Comparison of ENCODE assay signal across 13 mouse cellular contexts in genomic region chr7:18884745-18885422, GRCm38 (mm10). TPM values are rescaled to one million over a fixed set of nuclear protein-coding genes. Genes with fewer than 3 reads are reported as not detected.
DNase-seq lines count a peak whose midpoint lies in the region; ATAC-seq and TF ChIP-seq lines count a peak whose summit lies in the region.
"Had no signal": no experiment of that assay in that cellular context is flagged by ENCODE, and none has a peak within 500 bp of the region (broad histone marks: within the 10 kb centered on the region; RNA-seq: fewer than 3 reads in every experiment).

No protein-coding gene starts in this region.

- H3K4me2 ChIP-seq in hindbrain, postnatal 0 days (ENCODE audit: low read depth, low read length) = 0 out of 2 replicates have a peak overlapping the region, but pooled peaks have one; percentile 14
- no peak overlapping the region for H3K4me2 ChIP-seq in neural tube, embryonic 13.5 days
- H3K4me2 ChIP-seq in intestine, embryonic 16.5 days (ENCODE audit: low read depth, low read length) = peak overlapping the region; percentile 41
- H3K4me2 ChIP-seq in stomach, embryonic 16.5 days (ENCODE audit: low read depth, low read length) = peak overlapping the region; percentile 40

- no peak for DNase-seq in hindbrain, postnatal 0 days (ENCODE audit: low spot score)
- DNase-seq in hindbrain, embryonic 10.5 days (ENCODE audit: low spot score) = no peak
- DNase-seq in neural tube, embryonic 10.5 days (ENCODE audit: extremely low spot score, low spot score) = no peak
- DNase-seq in layer of hippocampus, adult 8-10 months (ENCODE audit: low spot score in 2 of 2) = no peak
- DNase-seq: cerebellum, adult 9-11 months; kidney, adult 9 months; right cerebral cortex, postnatal 4 days; thymus, postnatal 36 days had no signal

- H3K9ac ChIP-seq in hindbrain, postnatal 0 days (replicated peaks; ENCODE audit: low read length) = no peak overlapping the region
- no peak overlapping the region for H3K9ac ChIP-seq in neural tube, embryonic 13.5 days
- peak overlapping the region; percentile 65 for H3K9ac ChIP-seq in intestine, embryonic 16.5 days (ENCODE audit: low read depth, low read length)
- H3K9ac ChIP-seq in stomach, embryonic 16.5 days (ENCODE audit: low read length) = peak overlapping the region; percentile 69

- H3K4me3 ChIP-seq in hindbrain, postnatal 0 days (ENCODE audit: low read length) = no peak overlapping the region
- no peak overlapping the region for H3K4me3 ChIP-seq in hindbrain, embryonic 10.5 days
- no peak overlapping the region for H3K4me3 ChIP-seq in neural tube, embryonic 13.5 days
- peak overlapping the region; percentile 40 for H3K4me3 ChIP-seq in intestine, embryonic 16.5 days (ENCODE audit: low read length)
- H3K4me3 ChIP-seq in stomach, embryonic 16.5 days (replicated peaks; ENCODE audit: low read length) = peak overlapping the region; percentile 32
- H3K4me3 ChIP-seq: heart, adult 2 months had no signal

- WGBS in hindbrain, postnatal 0 days = 56% methylated on average over 13 of the region's 13 CpGs
- WGBS in hindbrain, embryonic 10.5 days = 65% methylated on average over 13 of the region's 13 CpGs
- WGBS in neural tube, embryonic 13.5 days = 61% methylated on average over 13 of the region's 13 CpGs
- 53% methylated on average over 13 of the region's 13 CpGs for WGBS in intestine, embryonic 16.5 days
- 41% methylated on average over 13 of the region's 13 CpGs for WGBS in stomach, embryonic 16.5 days

- H3K36me3 ChIP-seq in hindbrain, postnatal 0 days (ENCODE audit: insufficient read depth, low read length) = no peaks in the 10 kb centered on the region
- H3K36me3 ChIP-seq in hindbrain, embryonic 10.5 days = no peaks in the 10 kb centered on the region
- no peaks in the 10 kb centered on the region for H3K36me3 ChIP-seq in neural tube, embryonic 13.5 days
- no peaks in the 10 kb centered on the region for H3K36me3 ChIP-seq in intestine, embryonic 16.5 days (ENCODE audit: control insufficient read depth, insufficient read depth, low read length)
- no peaks in the 10 kb centered on the region for H3K36me3 ChIP-seq in stomach, embryonic 16.5 days (ENCODE audit: control insufficient read depth, insufficient read depth, low read length)

- H3K4me1 ChIP-seq in hindbrain, postnatal 0 days (ENCODE audit: insufficient read depth, low read length) = no peaks in the 10 kb centered on the region
- peaks cover 4% of the 10 kb centered on the region; the same call in 1 of the 2 replicates for H3K4me1 ChIP-seq in hindbrain, embryonic 10.5 days (replicated peaks)
- H3K4me1 ChIP-seq in neural tube, embryonic 13.5 days (replicated peaks) = peaks cover 5% of the 10 kb centered on the region; the same call in 1 of the 2 replicates
- H3K4me1 ChIP-seq in intestine, embryonic 16.5 days (ENCODE audit: control insufficient read depth, insufficient read depth, low read length) = peaks cover 9% of the 10 kb centered on the region
- 0 out of 2 replicates have a peak, but pooled peaks cover 3% of the 10 kb centered on the region for H3K4me1 ChIP-seq in stomach, embryonic 16.5 days (ENCODE audit: control insufficient read depth, insufficient read depth, low read length)

- no peak overlapping the region for H3K27ac ChIP-seq in hindbrain, postnatal 0 days
- H3K27ac ChIP-seq in hindbrain, embryonic 10.5 days = no peak overlapping the region
- H3K27ac ChIP-seq in neural tube, embryonic 13.5 days (replicated peaks) = 0 out of 2 replicates have a peak overlapping the region, but pooled peaks have one; percentile 7
- H3K27ac ChIP-seq in intestine, embryonic 16.5 days (ENCODE audit: low read length) = peak overlapping the region; percentile 85
- H3K27ac ChIP-seq in stomach, embryonic 16.5 days (ENCODE audit: low read length) = peak overlapping the region; percentile 87
- H3K27ac ChIP-seq: heart, adult 2 months had no signal

- peak; percentile 35; the same call in 1 of the 2 replicates for ATAC-seq in hindbrain, postnatal 0 days
- ATAC-seq in neural tube, embryonic 13.5 days (ENCODE audit: low read depth) = no peak
- ATAC-seq in intestine, embryonic 16.5 days = peak; percentile 1
- no peak; the same call in 1 of the 2 replicates for ATAC-seq in stomach, embryonic 16.5 days (ENCODE audit: insufficient read depth, low FRiP score)
- no peak for ATAC-seq in frontal cortex, adult (ENCODE audit: low TSS enrichment)

- H3K9me3 ChIP-seq in hindbrain, postnatal 0 days (ENCODE audit: low read length) = no peaks in the 10 kb centered on the region
- no peaks in the 10 kb centered on the region for H3K9me3 ChIP-seq in hindbrain, embryonic 10.5 days
- no peaks in the 10 kb centered on the region for H3K9me3 ChIP-seq in neural tube, embryonic 13.5 days
- no peaks in the 10 kb centered on the region for H3K9me3 ChIP-seq in intestine, embryonic 16.5 days (ENCODE audit: control insufficient read depth, low read length)
- no peaks in the 10 kb centered on the region for H3K9me3 ChIP-seq in stomach, embryonic 16.5 days (replicated peaks; ENCODE audit: control insufficient read depth, low read length)

- TF ChIP-seq CTCF in hindbrain, postnatal 0 days (IDR thresholded peaks at IDR 0.05; ENCODE audit: low read depth) = no peak

- H3K27me3 ChIP-seq in hindbrain, postnatal 0 days (ENCODE audit: insufficient read depth, low read length) = no peaks in the 10 kb centered on the region
- H3K27me3 ChIP-seq in hindbrain, embryonic 10.5 days (ENCODE audit: insufficient read depth, poor library complexity, severe bottlenecking) = no peaks in the 10 kb centered on the region
- H3K27me3 ChIP-seq in neural tube, embryonic 13.5 days = no peaks in the 10 kb centered on the region
- H3K27me3 ChIP-seq in intestine, embryonic 16.5 days (replicated peaks; ENCODE audit: control insufficient read depth, insufficient read depth, low read length) = no peaks in the 10 kb centered on the region
- H3K27me3 ChIP-seq in stomach, embryonic 16.5 days (ENCODE audit: control insufficient read depth, insufficient read depth, low read length) = no peaks in the 10 kb centered on the region

RNA-seq across cellular contexts. Expression of gene Pglyrp1, which starts 13.8 kb away (rescaled TPM):
- total RNA-seq in hindbrain, postnatal 0 days (2014; rRNA removed) = 29.7 and 30.2 TPM in 2 replicates
- 29.1 and 30.0 TPM in 2 replicates for polyA plus RNA-seq in hindbrain, postnatal 0 days (2015; fragmentation: Nextera tagmentation; extraction: Ambion mirVana)
- polyA plus RNA-seq in hindbrain, embryonic 10.5 days (2016; fragmentation: Nextera tagmentation; extraction: Ambion mirVana) = 1.0 and 1.5 TPM in 2 replicates
- polyA plus RNA-seq in neural tube, embryonic 13.5 days (2015; fragmentation: Nextera tagmentation; extraction: Ambion mirVana) = 12.6 and 12.8 TPM in 2 replicates
- 101 and 106 TPM in 2 replicates for polyA plus RNA-seq in intestine, embryonic 16.5 days (2015; fragmentation: Nextera tagmentation; extraction: Ambion mirVana)
- polyA plus RNA-seq in stomach, embryonic 16.5 days (2015; fragmentation: Nextera tagmentation; extraction: Ambion mirVana) = 119 and 175 TPM in 2 replicates
- 10 to 100 TPM; 11.2 to 15.5 (median 13.4) TPM for total RNA-seq in layer of hippocampus, adult 8-10 months (2022)

RNA-seq across cellular contexts. Expression of gene Ccdc61, which starts 25.3 kb away (rescaled TPM):
- 22.0 and 31.5 TPM in 2 replicates for total RNA-seq in hindbrain, postnatal 0 days (2014; rRNA removed)
- polyA plus RNA-seq in hindbrain, postnatal 0 days (2015; fragmentation: Nextera tagmentation; extraction: Ambion mirVana) = 32.9 and 35.2 TPM in 2 replicates
- polyA plus RNA-seq in hindbrain, embryonic 10.5 days (2016; fragmentation: Nextera tagmentation; extraction: Ambion mirVana) = 36.8 and 39.2 TPM in 2 replicates
- 19.7 and 23.0 TPM in 2 replicates for polyA plus RNA-seq in neural tube, embryonic 13.5 days (2015; fragmentation: Nextera tagmentation; extraction: Ambion mirVana)
- polyA plus RNA-seq in intestine, embryonic 16.5 days (2015; fragmentation: Nextera tagmentation; extraction: Ambion mirVana) = 23.7 and 24.7 TPM in 2 replicates
- polyA plus RNA-seq in stomach, embryonic 16.5 days (2015; fragmentation: Nextera tagmentation; extraction: Ambion mirVana) = 16.7 and 21.2 TPM in 2 replicates
- 10 to 100 TPM in 2 of 4 experiments, 1 to 10 TPM in 2; 9.4 to 14.3 (median 11.4) TPM for total RNA-seq in layer of hippocampus, adult 8-10 months (2022)

RNA-seq across cellular contexts. Expression of gene Nova2, which starts 40.8 kb away (rescaled TPM):
- 18.3 and 19.8 TPM in 2 replicates for total RNA-seq in hindbrain, postnatal 0 days (2014; rRNA removed)
- polyA plus RNA-seq in hindbrain, postnatal 0 days (2015; fragmentation: Nextera tagmentation; extraction: Ambion mirVana) = 9.2 and 9.7 TPM in 2 replicates
- 3.5 and 7.3 TPM in 2 replicates for polyA plus RNA-seq in hindbrain, embryonic 10.5 days (2016; fragmentation: Nextera tagmentation; extraction: Ambion mirVana)
- 9.7 and 10.7 TPM in 2 replicates for polyA plus RNA-seq in neural tube, embryonic 13.5 days (2015; fragmentation: Nextera tagmentation; extraction: Ambion mirVana)
- 0.34 and 0.40 TPM in 2 replicates for polyA plus RNA-seq in intestine, embryonic 16.5 days (2015; fragmentation: Nextera tagmentation; extraction: Ambion mirVana)
- polyA plus RNA-seq in stomach, embryonic 16.5 days (2015; fragmentation: Nextera tagmentation; extraction: Ambion mirVana) = 0.39 and 0.62 TPM in 2 replicates
- total RNA-seq in layer of hippocampus, adult 8-10 months (2022) = 10 to 100 TPM; 71.3 to 76.7 (median 74.6) TPM

RNA-seq across cellular contexts. Expression of gene Mill2, which starts 45.1 kb away (rescaled TPM):
- total RNA-seq in hindbrain, postnatal 0 days (2014; rRNA removed) = 1.1 and 1.5 TPM in 2 replicates
- 0.72 and 0.79 TPM in 2 replicates for polyA plus RNA-seq in hindbrain, postnatal 0 days (2015; fragmentation: Nextera tagmentation; extraction: Ambion mirVana)
- 0.26 and 0.31 TPM in 2 replicates for polyA plus RNA-seq in hindbrain, embryonic 10.5 days (2016; fragmentation: Nextera tagmentation; extraction: Ambion mirVana)
- polyA plus RNA-seq in neural tube, embryonic 13.5 days (2015; fragmentation: Nextera tagmentation; extraction: Ambion mirVana) = 0.17 and 0.59 TPM in 2 replicates
- polyA plus RNA-seq in intestine, embryonic 16.5 days (2015; fragmentation: Nextera tagmentation; extraction: Ambion mirVana) = 1.1 and 1.3 TPM in 2 replicates
- polyA plus RNA-seq in stomach, embryonic 16.5 days (2015; fragmentation: Nextera tagmentation; extraction: Ambion mirVana) = 1.3 and 2.1 TPM in 2 replicates
- 1 to 10 TPM; 1.9 to 2.6 (median 2.2) TPM for total RNA-seq in layer of hippocampus, adult 8-10 months (2022)

Comparison
In these comparisons a context has a peak if more than half of its experiments do, and no peak if none do; other contexts are left out.
1. ATAC-seq: peak in hindbrain, postnatal 0 days (single experiment) and intestine, embryonic 16.5 days (single experiment); none in neural tube, embryonic 13.5 days (single experiment), stomach, embryonic 16.5 days (single experiment) and frontal cortex, adult (single experiment).
2. H3K27ac ChIP-seq: peak in neural tube, embryonic 13.5 days (single experiment), intestine, embryonic 16.5 days (single experiment) and stomach, embryonic 16.5 days (single experiment); none in hindbrain, postnatal 0 days (single experiment) and hindbrain, embryonic 10.5 days (single experiment).
3. H3K4me3 ChIP-seq: peak in intestine, embryonic 16.5 days (single experiment) and stomach, embryonic 16.5 days (single experiment); none in hindbrain, postnatal 0 days (single experiment), hindbrain, embryonic 10.5 days (single experiment) and neural tube, embryonic 13.5 days (single experiment).
4. H3K9ac ChIP-seq: peak in intestine, embryonic 16.5 days (single experiment) and stomach, embryonic 16.5 days (single experiment); none in hindbrain, postnatal 0 days (single experiment) and neural tube, embryonic 13.5 days (single experiment).